Mouse (Mus musculus) bone marrow, adult 2 months (tissue): ENCODE measurements around the gene Vill.

ENCODE experiments used
- CTCF ChIP-seq: fragments of 200-500 bp; IDR thresholded peaks from 2 replicates; pipeline ENCODE4 v1.5.1; 2011; ENCODE audit warnings: low read length, control low read depth; ENCODE audit not compliant: control insufficient read depth, insufficient read depth
- POLR2A ChIP-seq: fragments of 200-500 bp; IDR thresholded peaks from 2 replicates; pipeline ENCODE4 v1.6.1; 2011; ENCODE audit warnings: low read depth, mild to moderate bottlenecking, control low read depth, low read length, borderline replicate concordance; ENCODE audit not compliant: control insufficient read depth

GRCm38 (mm10) chr9:119021731-119022130 is 30.8 kb upstream of the Vill start:
- TF ChIP-seq POLR2A (no peak), CTCF (no peak)
